10 mouse cellular contexts compared by ENCODE assay signal in genomic region chr11:79671668-79672281, GRCm38 (mm10).
DNase-seq lines count a peak whose midpoint lies in the region; ATAC-seq and TF ChIP-seq lines count a peak whose summit lies in the region.
"Had no signal": no experiment of that assay in that cellular context is flagged by ENCODE, and none has a peak within 500 bp of the region (broad histone marks: within the 10 kb centered on the region; RNA-seq: fewer than 3 reads in every experiment).

No protein-coding gene starts in this region.

- peaks cover 17% of the 10 kb centered on the region; the same call in 1 of the 2 replicates for H3K4me1 ChIP-seq in hindbrain, postnatal 0 days (ENCODE audit: insufficient read depth, low read length)
- H3K4me1 ChIP-seq in hindbrain, embryonic 14.5 days (replicated peaks; ENCODE audit: control insufficient read depth, insufficient read depth, low read length): peaks cover 28% of the 10 kb centered on the region
- H3K4me1 ChIP-seq in limb, embryonic 10.5 days: peaks cover 45% of the 10 kb centered on the region

- H3K27ac ChIP-seq in hindbrain, postnatal 0 days: no peak overlapping the region
- H3K27ac ChIP-seq in hindbrain, embryonic 14.5 days: no peak overlapping the region
- peak overlapping the region; percentile 89; the same call in 1 of the 2 replicates for H3K27ac ChIP-seq in limb, embryonic 10.5 days
- H3K27ac ChIP-seq: lung, embryonic 15.5 days had no signal

- no peak overlapping the region for H3K9ac ChIP-seq in hindbrain, postnatal 0 days (replicated peaks; ENCODE audit: low read length)
- no peak overlapping the region for H3K9ac ChIP-seq in hindbrain, embryonic 14.5 days
- H3K9ac ChIP-seq: lung, embryonic 15.5 days had no signal

- H3K4me3 ChIP-seq in hindbrain, postnatal 0 days (ENCODE audit: low read length): no peak overlapping the region
- H3K4me3 ChIP-seq in hindbrain, embryonic 14.5 days (replicated peaks; ENCODE audit: low read length): no peak overlapping the region
- no peak overlapping the region for H3K4me3 ChIP-seq in limb, embryonic 10.5 days
- H3K4me3 ChIP-seq: erythroblast, embryonic 14.5 days; lung, embryonic 15.5 days had no signal

- H3K9me3 ChIP-seq in hindbrain, postnatal 0 days (ENCODE audit: low read length): no peaks in the 10 kb centered on the region
- no peaks in the 10 kb centered on the region for H3K9me3 ChIP-seq in hindbrain, embryonic 14.5 days (ENCODE audit: control insufficient read depth, low read length)
- no peaks in the 10 kb centered on the region for H3K9me3 ChIP-seq in limb, embryonic 10.5 days (replicated peaks)
- H3K9me3 ChIP-seq: lung, embryonic 15.5 days had no signal

- 59% methylated on average over 6 of the region's 6 CpGs for WGBS in hindbrain, postnatal 0 days
- WGBS in hindbrain, embryonic 14.5 days: 54% methylated on average over 6 of the region's 6 CpGs
- WGBS in limb, embryonic 10.5 days: 57% methylated on average over 6 of the region's 6 CpGs

- peak; percentile 35 for DNase-seq in hindbrain, postnatal 0 days (ENCODE audit: low spot score)
- no peak for DNase-seq in hindbrain, embryonic 14.5 days (ENCODE audit: low spot score)
- DNase-seq in CD8-positive naive resting alpha-beta T cell, adult 2 months (ENCODE audit: low read depth in 2 of 2, low spot score in 2 of 2): peak; percentile 50 to 70
- peak; percentile 36 for DNase-seq in adrenal gland, adult 2 months
- no peak for DNase-seq in limb, embryonic 10.5 days (ENCODE audit: low spot score)
- DNase-seq in thymus, postnatal 0 days (ENCODE audit: low spot score): peak; percentile 72
- DNase-seq in layer of hippocampus, postnatal 36 days: no peak
- DNase-seq in MN1 (ENCODE audit: low spot score): no peak

- H3K4me2 ChIP-seq in hindbrain, postnatal 0 days (ENCODE audit: low read depth, low read length): no peak overlapping the region
- no peak overlapping the region for H3K4me2 ChIP-seq in hindbrain, embryonic 14.5 days (replicated peaks)
- H3K4me2 ChIP-seq: lung, embryonic 15.5 days had no signal

- no peaks in the 10 kb centered on the region for H3K27me3 ChIP-seq in hindbrain, postnatal 0 days (ENCODE audit: insufficient read depth, low read length)
- no peaks in the 10 kb centered on the region for H3K27me3 ChIP-seq in hindbrain, embryonic 14.5 days (ENCODE audit: control insufficient read depth, insufficient read depth, low read length)
- no peaks in the 10 kb centered on the region for H3K27me3 ChIP-seq in limb, embryonic 10.5 days (ENCODE audit: low read depth, poor library complexity, severe bottlenecking)
- H3K27me3 ChIP-seq: lung, embryonic 15.5 days had no signal

- H3K36me3 ChIP-seq in hindbrain, postnatal 0 days (ENCODE audit: insufficient read depth, low read length): no peaks in the 10 kb centered on the region
- no peaks in the 10 kb centered on the region for H3K36me3 ChIP-seq in hindbrain, embryonic 14.5 days (replicated peaks; ENCODE audit: control insufficient read depth, insufficient read depth)
- no peaks in the 10 kb centered on the region; the same call in 1 of the 2 replicates for H3K36me3 ChIP-seq in limb, embryonic 10.5 days
- H3K36me3 ChIP-seq: lung, embryonic 15.5 days had no signal

- TF ChIP-seq CTCF in hindbrain, postnatal 0 days (IDR thresholded peaks at IDR 0.05; ENCODE audit: low read depth): peak; percentile 70

- ATAC-seq in hindbrain, postnatal 0 days: no peak
- ATAC-seq in hindbrain, embryonic 14.5 days (ENCODE audit: low FRiP score): no peak

Comparison
In these comparisons a context has a peak if more than half of its experiments do, and no peak if none do; other contexts are left out.
1. DNase-seq: peak in hindbrain, postnatal 0 days (single experiment), CD8-positive naive resting alpha-beta T cell, adult 2 months (2 of 2), adrenal gland, adult 2 months (single experiment) and thymus, postnatal 0 days (single experiment); none in hindbrain, embryonic 14.5 days (single experiment), limb, embryonic 10.5 days (single experiment), layer of hippocampus, postnatal 36 days (0 of 2) and MN1 (single experiment).